Mouse (Mus musculus) CH12.LX (cell line): ENCODE results near the gene Mapk11. TPM values are rescaled to one million over a fixed set of nuclear protein-coding genes. Genes with fewer than 3 reads are reported as not detected.

Source experiments
- DNase-seq: peaks from one replicate; pipeline ENCODE4 v3.0.0-alpha.2; 2013; ENCODE audit errors: extremely low read depth
- H3K27ac ChIP-seq: 2 replicates; pipeline ENCODE4 v1.5.1; 2012; ENCODE audit warnings: low read depth, mild to moderate bottlenecking, control low read depth, moderate library complexity; ENCODE audit not compliant: insufficient read depth
- H3K27me3 ChIP-seq: replicated peaks from 2 replicates; pipeline ENCODE3; 2012; ENCODE audit warnings: inconsistent platforms
- H3K36me3 ChIP-seq, 2 experiments: replicated peaks in 1 of 2; 2 replicates each; pipeline versions ENCODE3 to v1.6.1; 2012; ENCODE audit warnings: inconsistent platforms in 1 of 2, low read length in 1 of 2, mild to moderate bottlenecking in 1 of 2, mixed read lengths in 1 of 2, moderate library complexity in 1 of 2; ENCODE audit not compliant: control insufficient read depth in 1 of 2, insufficient read depth in 1 of 2
- H3K4me1 ChIP-seq, 2 experiments: 2 replicates each; pipeline ENCODE4 v1.6.1; 2012; ENCODE audit warnings: inconsistent platforms in 1 of 2, moderate library complexity in 1 of 2; ENCODE audit not compliant: insufficient read depth in 2 of 2, control insufficient read depth in 1 of 2
- H3K4me2 ChIP-seq: 2 replicates; pipeline ENCODE4 v1.6.1; 2012; ENCODE audit warnings: low read depth, mild to moderate bottlenecking, control low read depth; ENCODE audit not compliant: poor library complexity, insufficient read depth, severe bottlenecking
- H3K4me3 ChIP-seq, 3 experiments: fragments of 150-350 bp in 1 of 3; sonication (generic) in 1 of 3; replicated peaks in 1 of 3; 2 replicates each; pipeline versions ENCODE3 to v1.5.1; 2011 to 2012; ENCODE audit warnings: low read depth in 2 of 3, low read length in 2 of 3, mild to moderate bottlenecking in 2 of 3, moderate library complexity in 2 of 3, control low read depth in 1 of 3, improper control_type of control experiment in 1 of 3, inconsistent platforms in 1 of 3, mixed read lengths in 1 of 3; ENCODE audit not compliant: poor library complexity in 1 of 3
- H3K79me2 ChIP-seq: replicated peaks from 2 replicates; pipeline ENCODE4 v1.6.1; 2012; ENCODE audit warnings: mild to moderate bottlenecking, moderate library complexity; ENCODE audit not compliant: control insufficient read depth, poor library complexity, insufficient read depth, severe bottlenecking; ENCODE audit errors: extremely low read depth
- H3K9ac ChIP-seq: 2 replicates; pipeline ENCODE4 v1.6.1; 2012; ENCODE audit warnings: low read depth, mild to moderate bottlenecking, control low read depth, moderate library complexity; ENCODE audit not compliant: insufficient read depth
- H3K9me3 ChIP-seq: replicated peaks from 2 replicates; pipeline ENCODE3; 2012; ENCODE audit warnings: low read length, inconsistent platforms, mixed read lengths
- BHLHE40 ChIP-seq: IDR thresholded peaks from 2 replicates; pipeline ENCODE4 v1.6.1; 2011; ENCODE audit warnings: mild to moderate bottlenecking, low read depth, low read length, improper control_type of control experiment
- CHD1 ChIP-seq: IDR thresholded peaks from 2 replicates; pipeline ENCODE4 v1.6.1; 2012; ENCODE audit warnings: low read depth, low read length, improper control_type of control experiment, inconsistent platforms
- CTCF ChIP-seq, 2 experiments: IDR thresholded peaks in 1 of 2; conservative IDR thresholded peaks in 1 of 2; 2 replicates each; pipeline ENCODE4 v1.5.1; 2011 to 2012; ENCODE audit warnings: low read depth in 2 of 2, low read length in 2 of 2, improper control_type of control experiment in 1 of 2, inconsistent platforms in 1 of 2, mild to moderate bottlenecking in 1 of 2, moderate library complexity in 1 of 2
- ELF1 ChIP-seq: IDR thresholded peaks from 2 replicates; pipeline ENCODE4 v1.6.1; 2014; ENCODE audit warnings: low read depth, mild to moderate bottlenecking, inconsistent platforms, low read length, improper control_type of control experiment
- EP300 ChIP-seq: IDR thresholded peaks from 2 replicates; pipeline ENCODE4 v1.6.1; 2011; ENCODE audit warnings: low read length, improper control_type of control experiment
- IRF4 ChIP-seq: IDR thresholded peaks from 2 replicates; pipeline ENCODE4 v1.6.1; 2014; ENCODE audit warnings: low read depth, mild to moderate bottlenecking, inconsistent platforms, low read length, improper control_type of control experiment
- JUND ChIP-seq: conservative IDR thresholded peaks from 2 replicates; pipeline ENCODE4 v1.6.1; 2011; ENCODE audit warnings: low read depth, low read length, improper control_type of control experiment
- MEF2A ChIP-seq: IDR thresholded peaks from 2 replicates; pipeline ENCODE4 v1.6.1; 2014; ENCODE audit warnings: low read depth, mild to moderate bottlenecking, inconsistent platforms, low read length, improper control_type of control experiment, borderline replicate concordance
- MXI1 ChIP-seq: IDR thresholded peaks from 2 replicates; pipeline ENCODE4 v1.6.1; 2011; ENCODE audit warnings: mild to moderate bottlenecking, low read depth, low read length, improper control_type of control experiment
- MYC ChIP-seq: IDR thresholded peaks from 2 replicates; pipeline ENCODE4 v1.6.1; 2011; ENCODE audit warnings: low read depth, mild to moderate bottlenecking, improper control_type of control experiment, low read length
- NELFE ChIP-seq: IDR thresholded peaks from 2 replicates; pipeline ENCODE4 v1.6.1; 2011; ENCODE audit warnings: low read depth, low read length, improper control_type of control experiment
- NRF1 ChIP-seq: IDR thresholded peaks from 2 replicates; pipeline ENCODE4 v1.6.1; 2014; ENCODE audit warnings: low read depth, mild to moderate bottlenecking, inconsistent platforms, low read length, improper control_type of control experiment, moderate library complexity
- POLR2A ChIP-seq: IDR thresholded peaks from 2 replicates; pipeline ENCODE4 v1.6.1; 2011; ENCODE audit warnings: low read depth, mild to moderate bottlenecking, improper control_type of control experiment, low read length
- SMC3 ChIP-seq: IDR thresholded peaks from 2 replicates; pipeline ENCODE4 v1.6.1; 2011; ENCODE audit warnings: low read depth, low read length, improper control_type of control experiment
- TBP ChIP-seq: conservative IDR thresholded peaks from 2 replicates; pipeline ENCODE4 v1.6.1; 2011; ENCODE audit warnings: low read depth, low read length, improper control_type of control experiment
- UBTF ChIP-seq: IDR thresholded peaks from 2 replicates; pipeline ENCODE4 v1.6.1; 2012; ENCODE audit warnings: low read depth, mild to moderate bottlenecking, inconsistent platforms, low read length, improper control_type of control experiment, moderate library complexity
- USF1 ChIP-seq: IDR thresholded peaks from 2 replicates; pipeline ENCODE4 v1.6.1; 2014; ENCODE audit warnings: low read depth, mild to moderate bottlenecking, inconsistent platforms, low read length, improper control_type of control experiment
- USF2 ChIP-seq: conservative IDR thresholded peaks from 2 replicates; pipeline ENCODE4 v1.6.1; 2011; ENCODE audit warnings: low read depth, low read length, improper control_type of control experiment
- ZNF384 ChIP-seq: IDR thresholded peaks from 2 replicates; pipeline ENCODE4 v1.6.1; 2012; ENCODE audit warnings: low read depth, low read length, improper control_type of control experiment, inconsistent platforms
- dilution Hi-C: fragments of 300-500 bp; cut with MboI; formaldehyde crosslinking; loops from 2 replicates; pipeline ENCODE4 v1.14.3; 2020; ENCODE audit warnings: low sequenced_read_pairs; ENCODE audit not compliant: extremely low pct_unique_long_range_greater_than_20kb, extremely low pct_ligation_motif_present
- in situ Hi-C: fragments of 300-500 bp; cut with MboI; formaldehyde crosslinking; loops from 3 replicates; pipeline ENCODE4 v1.14.3; 2019; ENCODE audit warnings: low sequenced_read_pairs, low pct_ligation_motif_present, low pct_unique_long_range_greater_than_20kb, mixed read lengths
- polyA plus RNA-seq: library from polyadenylated mRNA; unstranded; fragments of >175 nt; gene quantifications from 2 replicates; pipeline ENCODE4 v1.2.1, GENCODE M21; 2012; ENCODE audit warnings: low read depth; ENCODE audit not compliant: insufficient read length
- total RNA-seq, 2 experiments: library from RNA; depleted of rRNA; stranded (reverse); fragments of 300-350 nt in 1 of 2; fragments of >200 nt in 1 of 2; gene quantifications; 2 replicates each; pipeline ENCODE4 v1.2.3; 2012 to 2014

The Mapk11 gene
- total and polyA plus RNA-seq, 3 experiments, result 3.9 to 11.4 (median 5.3) TPM

- TF ChIP-seq EP300 (0 out of 2 replicates have a peak, but pooled peaks have one; percentile 30), ELF1 (peak; percentile 92)
Observed at GRCm38 (mm10) chr15:89128382-89129350, 20.8 kb downstream of the Mapk11 start, which contains the start of gene Hdac10 (continued).

GRCm38 (mm10) chr15:89127364-89127940, 22.0 kb downstream of the Mapk11 start:
- Histone ChIP-seq H3K9me3 (no peaks in the 10 kb centered on the region), H3K4me1 (peaks cover 21 to 54% of the 10 kb centered on the region in 2 experiments), H3K4me3 (peak overlapping the region; percentile 60 to 80 (median 69)), H3K27ac (no peak overlapping the region), H3K27me3 (peaks cover 20% of the 10 kb centered on the region), H3K36me3 (peaks cover 9 to 37% of the 10 kb centered on the region in 2 experiments), H3K9ac (no peak overlapping the region; the same call in 1 of the 2 replicates), H3K79me2 (peaks cover 4% of the 10 kb centered on the region), H3K4me2 (peak overlapping the region; percentile 68)
- dilution Hi-C loops (no loop called here), in situ Hi-C loops (loop anchor here (5.0 kb wide), 1 partner anchor 80 kb away; no protein-coding TSS in a partner anchor)
- TF ChIP-seq TBP (no peak), IRF4 (no peak), ZNF384 (no peak), POLR2A (no peak), CTCF (conservative IDR thresholded peaks at IDR 0.05 in 1 of 2, IDR thresholded peaks at IDR 0.05 in 1 of 2; ENCODE audit: low read depth in 2 of 2, low read length in 2 of 2) (no peak), UBTF (no peak), USF1 (no peak), MEF2A (no peak), BHLHE40 (no peak), JUND (no peak), SMC3 (no peak), MYC (no peak), CHD1 (no peak), MXI1 (no peak), NRF1 (no peak), USF2 (no peak), NELFE (no peak)
- no peak for DNase-seq
